Mouse (Mus musculus) liver, embryonic 16.5 days (tissue): ENCODE results near the gene Angpt4. TPM values are rescaled to one million over a fixed set of nuclear protein-coding genes. Genes with fewer than 3 reads are reported as not detected.

ENCODE experiments used
- ATAC-seq: fragments of 200-750 bp; cut with Nextera tagmentation; 2 replicates; pipeline ENCODE4 v1.8.0; 2017; ENCODE audit warnings: low read depth, mild to moderate bottlenecking, moderate number of reproducible peaks, moderate library complexity
- H3K27ac ChIP-seq: fragments of 300-500 bp; sonication (generic); 2 replicates; pipeline ENCODE4 v1.5.1; 2014; ENCODE audit warnings: mild to moderate bottlenecking, low read length
- H3K27me3 ChIP-seq: fragments of 300-500 bp; sonication (generic); 2 replicates; pipeline ENCODE4 v1.6.1; 2014; ENCODE audit warnings: low read depth, low read length, mixed read lengths; ENCODE audit not compliant: control insufficient read depth, insufficient read depth
- H3K36me3 ChIP-seq: fragments of 300-500 bp; sonication (generic); 2 replicates; pipeline ENCODE4 v1.6.1; 2014; ENCODE audit warnings: mild to moderate bottlenecking; ENCODE audit not compliant: control insufficient read depth, insufficient read depth
- H3K4me1 ChIP-seq: fragments of 300-500 bp; sonication (generic); 2 replicates; pipeline ENCODE4 v1.6.1; 2014; ENCODE audit warnings: low read depth, low read length, mixed read lengths; ENCODE audit not compliant: control insufficient read depth
- H3K4me2 ChIP-seq: fragments of 300-500 bp; sonication (generic); 2 replicates; pipeline ENCODE4 v1.6.1; 2014; ENCODE audit warnings: low read depth, low read length, mixed read lengths
- H3K4me3 ChIP-seq: fragments of 300-500 bp; sonication (generic); 2 replicates; pipeline ENCODE4 v1.5.1; 2014; ENCODE audit warnings: low read depth, mild to moderate bottlenecking, low read length
- H3K9ac ChIP-seq: fragments of 300-500 bp; sonication (generic); 2 replicates; pipeline ENCODE4 v1.6.1; 2014; ENCODE audit warnings: low read depth, low read length
- H3K9me3 ChIP-seq: fragments of 300-500 bp; sonication (generic); replicated peaks from 2 replicates; pipeline ENCODE4 v1.6.1; 2016; ENCODE audit warnings: low read length; ENCODE audit not compliant: control insufficient read depth
- WGBS: fragments of 180-500 bp; shearing (Covaris S2); extraction: QIAGEN DNeasy Blood & Tissue Kit; methylation state at CpG from one replicate; pipeline ENCODE4 v1.1.7; 2014; ENCODE audit not compliant: insufficient replicate concordance; 5-methylcytosine and 5-hydroxymethylcytosine counted together
- polyA plus RNA-seq: library from polyadenylated mRNA; unstranded; fragments of >200 nt; fragmentation: Nextera tagmentation; extraction: Ambion mirVana; gene quantifications from 2 replicates; pipeline ENCODE4 v1.2.1, GENCODE M21; 2015

The Angpt4 gene
- polyA plus RNA-seq, 1 experiment from 2014 or later: 0.06 TPM

- no peak for ATAC-seq
- Histone ChIP-seq H3K4me3 (no peak overlapping the region), H3K27ac (no peak overlapping the region), H3K4me1 (no peaks in the 10 kb centered on the region; the same call in 1 of the 2 replicates), H3K27me3 (no peaks in the 10 kb centered on the region), H3K36me3 (no peaks in the 10 kb centered on the region), H3K9ac (no peak overlapping the region), H3K9me3 (no peaks in the 10 kb centered on the region), H3K4me2 (no peak overlapping the region)
- 46% methylated on average over 2 of the region's 2 CpGs for WGBS
These were observed 4.0 kb upstream of the Angpt4 start for GRCm38 (mm10) chr2:151907020-151907419.

GRCm38 (mm10) chr2:151909386-151909785, 1.6 kb upstream of the Angpt4 start:
- H3K4me2 ChIP-seq: no peak overlapping the region
- H3K27ac ChIP-seq: no peak overlapping the region
- no peaks in the 10 kb centered on the region; the same call in 1 of the 2 replicates for H3K4me1 ChIP-seq
- no peaks in the 10 kb centered on the region for H3K36me3 ChIP-seq
- 38% methylated on average over 3 of the region's 3 CpGs for WGBS
- H3K9ac ChIP-seq: no peak overlapping the region
- no peaks in the 10 kb centered on the region for H3K9me3 ChIP-seq
- no peaks in the 10 kb centered on the region for H3K27me3 ChIP-seq
- ATAC-seq: no peak
- no peak overlapping the region for H3K4me3 ChIP-seq

GRCm38 (mm10) chr2:151910498-151910897, 512 bp upstream of the Angpt4 start:
- no peak for ATAC-seq
- no peaks in the 10 kb centered on the region for H3K9me3 ChIP-seq
- no peaks in the 10 kb centered on the region for H3K27me3 ChIP-seq
- H3K36me3 ChIP-seq: no peaks in the 10 kb centered on the region
- H3K9ac ChIP-seq: no peak overlapping the region
- 23% methylated on average over 5 of the region's 5 CpGs for WGBS
- H3K4me3 ChIP-seq: no peak overlapping the region
- no peak overlapping the region for H3K27ac ChIP-seq
- H3K4me1 ChIP-seq: no peaks in the 10 kb centered on the region; the same call in 1 of the 2 replicates
- H3K4me2 ChIP-seq: no peak overlapping the region

- Histone ChIP-seq H3K36me3 (no peaks in the 10 kb centered on the region), H3K4me1 (no peaks in the 10 kb centered on the region; the same call in 1 of the 2 replicates), H3K9ac (no peak overlapping the region), H3K4me2 (no peak overlapping the region), H3K27me3 (no peaks in the 10 kb centered on the region), H3K4me3 (no peak overlapping the region), H3K27ac (no peak overlapping the region), H3K9me3 (no peaks in the 10 kb centered on the region)
- no peak for ATAC-seq
- 60% methylated on average over 3 of the region's 3 CpGs for WGBS
These were observed 741 bp downstream of the Angpt4 start for GRCm38 (mm10) chr2:151911751-151912150.

- ATAC-seq: no peak
- H3K9ac ChIP-seq: no peak overlapping the region
- 60% methylated on average over 5 of the region's 5 CpGs for WGBS
These were observed 3.1 kb downstream of the Angpt4 start for GRCm38 (mm10) chr2:151914120-151914519.

GRCm38 (mm10) chr2:151915111-151915510, 4.1 kb downstream of the Angpt4 start:
- Histone ChIP-seq H3K27ac (no peak overlapping the region), H3K27me3 (no peaks in the 10 kb centered on the region), H3K9me3 (no peaks in the 10 kb centered on the region), H3K4me3 (no peak overlapping the region), H3K4me1 (no peaks in the 10 kb centered on the region; the same call in 1 of the 2 replicates), H3K4me2 (no peak overlapping the region), H3K9ac (no peak overlapping the region), H3K36me3 (no peaks in the 10 kb centered on the region)
- WGBS: 16% methylated on average over 2 of the region's 2 CpGs
- no peak for ATAC-seq

More at GRCm38 (mm10) chr2:151914120-151914519, 3.1 kb downstream of the Angpt4 start:
- H3K9me3 ChIP-seq: no peaks in the 10 kb centered on the region
- no peak overlapping the region for H3K27ac ChIP-seq
- no peaks in the 10 kb centered on the region; the same call in 1 of the 2 replicates for H3K4me1 ChIP-seq
- no peak overlapping the region for H3K4me3 ChIP-seq
- no peaks in the 10 kb centered on the region for H3K36me3 ChIP-seq
- no peaks in the 10 kb centered on the region for H3K27me3 ChIP-seq
- H3K4me2 ChIP-seq: no peak overlapping the region

- 62% methylated on average over 13 of the region's 13 CpGs for WGBS
- Histone ChIP-seq H3K4me3 (no peak overlapping the region), H3K9me3 (no peaks in the 10 kb centered on the region), H3K27me3 (no peaks in the 10 kb centered on the region), H3K4me1 (no peaks in the 10 kb centered on the region; the same call in 1 of the 2 replicates), H3K4me2 (no peak overlapping the region), H3K9ac (no peak overlapping the region), H3K36me3 (no peaks in the 10 kb centered on the region), H3K27ac (no peak overlapping the region)
- ATAC-seq: no peak
These were observed 5.2 kb downstream of the Angpt4 start for GRCm38 (mm10) chr2:151916061-151916831.

GRCm38 (mm10) chr2:151919140-151919539, 8.1 kb downstream of the Angpt4 start:
- no peak for ATAC-seq
- H3K27ac ChIP-seq: no peak overlapping the region
- no peaks in the 10 kb centered on the region for H3K27me3 ChIP-seq
- no peaks in the 10 kb centered on the region for H3K9me3 ChIP-seq
- H3K4me3 ChIP-seq: no peak overlapping the region
- H3K36me3 ChIP-seq: no peaks in the 10 kb centered on the region
- 67% methylated on average over 9 of the region's 9 CpGs for WGBS
- no peaks in the 10 kb centered on the region for H3K4me1 ChIP-seq
- no peak overlapping the region for H3K9ac ChIP-seq
- H3K4me2 ChIP-seq: no peak overlapping the region

GRCm38 (mm10) chr2:151921068-151921467, 10.1 kb downstream of the Angpt4 start:
- no peak for ATAC-seq
- no peak overlapping the region for H3K27ac ChIP-seq
- no peaks in the 10 kb centered on the region; the same call in 1 of the 2 replicates for H3K4me1 ChIP-seq
- H3K36me3 ChIP-seq: no peaks in the 10 kb centered on the region
- H3K4me3 ChIP-seq: no peak overlapping the region
- no peak overlapping the region for H3K4me2 ChIP-seq
- H3K27me3 ChIP-seq: no peaks in the 10 kb centered on the region
- H3K9ac ChIP-seq: no peak overlapping the region
- H3K9me3 ChIP-seq: no peaks in the 10 kb centered on the region
- 55% methylated on average over 8 of the region's 8 CpGs for WGBS
